Mouse (Mus musculus) lung, postnatal 0 days (tissue): ENCODE data around the gene Ankrd52.

Source experiments
- CTCF ChIP-seq: IDR thresholded peaks from 2 replicates; pipeline ENCODE4 v1.5.1; 2016; ENCODE audit warnings: antibody characterized with exemption, mild to moderate bottlenecking
- EP300 ChIP-seq: IDR thresholded peaks from 2 replicates; pipeline ENCODE4 v1.6.1; 2016; ENCODE audit warnings: antibody characterized with exemption, mild to moderate bottlenecking, control low read depth

GRCm38 (mm10) chr10:128337306-128338181 lies 39.4 kb upstream of the Ankrd52 start, which contains the start of gene Cs:
- TF ChIP-seq EP300 = peak; percentile 9; the same call in 1 of the 2 replicates
- TF ChIP-seq CTCF = 0 out of 2 replicates have a peak, but pooled peaks have one; percentile 0
